Mouse (Mus musculus): ENCODE measurements around the gene Gm12166.

DNA sequence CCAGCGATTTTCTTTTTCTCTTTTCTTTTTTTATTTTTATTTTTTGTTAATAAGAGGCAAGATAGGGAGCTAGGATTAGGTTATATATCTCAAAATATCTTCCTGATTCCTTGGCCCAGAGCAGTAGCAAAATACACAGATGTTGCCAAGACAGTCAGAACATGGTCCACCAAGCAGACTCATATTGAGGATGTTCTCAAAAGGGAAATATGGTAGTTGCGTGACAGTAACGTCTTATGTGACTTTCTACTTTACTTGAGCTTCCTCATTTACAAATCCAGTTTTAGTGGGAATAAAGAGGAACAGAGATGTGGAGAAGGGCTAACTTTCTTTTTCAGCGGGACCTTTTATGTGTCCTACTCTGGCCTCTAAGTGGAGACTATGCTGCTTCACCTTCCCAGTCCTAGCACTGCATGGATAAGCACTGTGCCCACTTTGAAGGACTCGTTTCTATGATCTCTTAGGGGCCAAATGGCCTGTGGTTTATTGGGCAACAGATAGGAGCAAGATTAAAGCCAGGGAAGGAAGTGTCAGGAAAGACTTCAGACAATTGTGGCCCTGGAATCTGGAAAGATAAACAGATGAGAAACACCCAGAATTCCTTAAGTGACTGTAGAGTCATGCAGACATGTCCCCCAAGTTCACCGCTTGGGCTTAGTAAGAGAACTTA lies 9.8 kb upstream of the Gm12166 start:
- TF ChIP-seq POLR2A (IDR thresholded peaks at IDR 0.05; ENCODE audit: insufficient read depth, low read depth, low read length) (no peak), CTCF (IDR thresholded peaks at IDR 0.05; ENCODE audit: insufficient read depth, low read depth, low read length) (no peak)
